Mouse (Mus musculus) liver, adult 2 months (tissue): Measurements from ENCODE around the gene Mei1. TPM values are rescaled to one million over a fixed set of nuclear protein-coding genes. Genes with fewer than 3 reads are reported as not detected.

ENCODE experiments used
- DNase-seq: peaks from one replicate; pipeline ENCODE4 v3.0.0-alpha.2; 2011; ENCODE audit warnings: low read depth, low spot score; ENCODE audit errors: extremely low read depth
- H3K27ac ChIP-seq: fragments of 200-500 bp; replicated peaks from 2 replicates; pipeline ENCODE4 v1.5.1; 2012; ENCODE audit warnings: low read depth, mild to moderate bottlenecking, control low read depth, inconsistent platforms, low read length; ENCODE audit not compliant: insufficient read depth
- H3K27me3 ChIP-seq: fragments of 200-500 bp; 2 replicates; pipeline ENCODE4 v1.6.1; 2012; ENCODE audit warnings: mild to moderate bottlenecking, moderate library complexity, low read length, inconsistent platforms; ENCODE audit not compliant: control insufficient read depth, insufficient read depth
- H3K36me3 ChIP-seq: fragments of 200-500 bp; 2 replicates; pipeline ENCODE4 v1.6.1; 2012; ENCODE audit warnings: low read length, inconsistent platforms; ENCODE audit not compliant: control insufficient read depth, insufficient read depth
- H3K4me1 ChIP-seq: fragments of 200-500 bp; 2 replicates; pipeline ENCODE4 v1.6.1; 2011; ENCODE audit warnings: low read length; ENCODE audit not compliant: control insufficient read depth, insufficient read depth
- H3K4me3 ChIP-seq: fragments of 200-500 bp; 2 replicates; pipeline ENCODE4 v1.5.1; 2011; ENCODE audit warnings: low read depth, mild to moderate bottlenecking, control low read depth, low read length, moderate library complexity; ENCODE audit not compliant: insufficient read depth
- H3K79me2 ChIP-seq: fragments of 200-500 bp; 2 replicates; pipeline ENCODE4 v1.6.1; 2012; ENCODE audit warnings: inconsistent platforms, mild to moderate bottlenecking, low read length, moderate library complexity; ENCODE audit not compliant: control insufficient read depth, insufficient read depth
- H3K9ac ChIP-seq: fragments of 200-500 bp; 2 replicates; pipeline ENCODE4 v1.6.1; 2012; ENCODE audit warnings: low read depth, mild to moderate bottlenecking, control low read depth, inconsistent platforms, low read length
- CTCF ChIP-seq: fragments of 200-500 bp; IDR thresholded peaks from 2 replicates; pipeline ENCODE4 v1.5.1; 2011; ENCODE audit warnings: low read depth, low read length, control low read depth
- POLR2A ChIP-seq: fragments of 200-500 bp; IDR thresholded peaks from 2 replicates; pipeline ENCODE4 v1.6.1; 2011; ENCODE audit warnings: low read length, control low read depth; ENCODE audit not compliant: insufficient read depth; ENCODE audit errors: extremely low read depth
- WGBS: fragments of 180-500 bp; shearing (Covaris S2); methylation state at CpG from one replicate; pipeline ENCODE4 v1.1.7; 2018; 5-methylcytosine and 5-hydroxymethylcytosine counted together
- polyA plus RNA-seq: library from polyadenylated mRNA; depleted of rRNA; stranded (reverse); fragments of >200 nt; gene quantifications from 2 replicates; pipeline ENCODE4 v1.2.3, GENCODE M21; 2012
- total RNA-seq: library from RNA; depleted of rRNA; stranded (reverse); fragments of >200 nt; gene quantifications from 2 replicates; pipeline ENCODE4 v1.2.3, GENCODE M21; 2014

Gene Mei1
- total and polyA plus RNA-seq, 2 experiments: not detected

DNA sequence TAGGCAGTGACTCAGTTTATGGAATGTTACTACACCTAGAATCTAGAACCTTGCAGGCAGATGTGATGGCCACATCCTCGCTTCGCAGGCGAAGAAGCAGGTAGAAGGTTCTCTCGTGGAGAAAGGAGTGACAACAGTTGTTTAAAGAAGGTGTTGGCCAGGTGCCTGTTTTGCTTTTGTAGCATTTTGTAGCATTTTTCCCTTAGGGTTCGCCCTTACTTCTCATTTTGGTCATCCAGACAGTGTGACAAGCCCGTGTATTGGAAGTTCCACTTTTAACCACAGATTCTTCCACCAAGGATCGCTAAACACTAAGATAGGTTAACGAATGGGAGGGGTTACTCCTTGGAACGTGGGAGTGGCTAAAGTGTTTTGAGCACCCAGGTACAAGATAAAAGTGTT lies 78.7 kb downstream of the Mei1 start:
- Histone ChIP-seq H3K79me2 (peaks cover 22% of the 10 kb centered on the region; the same call in 1 of the 2 replicates), H3K36me3 (no peaks in the 10 kb centered on the region), H3K27ac (0 out of 2 replicates have a peak overlapping the region, but pooled peaks have one; percentile 18), H3K4me1 (peaks cover 18% of the 10 kb centered on the region), H3K27me3 (no peaks in the 10 kb centered on the region), H3K9ac (peak overlapping the region; percentile 46), H3K4me3 (peak overlapping the region; percentile 81)
- DNase-seq: peak; percentile 61
- TF ChIP-seq CTCF (no peak), POLR2A (no peak)
- 26% methylated on average over 9 of the region's 9 CpGs for WGBS

DNA sequence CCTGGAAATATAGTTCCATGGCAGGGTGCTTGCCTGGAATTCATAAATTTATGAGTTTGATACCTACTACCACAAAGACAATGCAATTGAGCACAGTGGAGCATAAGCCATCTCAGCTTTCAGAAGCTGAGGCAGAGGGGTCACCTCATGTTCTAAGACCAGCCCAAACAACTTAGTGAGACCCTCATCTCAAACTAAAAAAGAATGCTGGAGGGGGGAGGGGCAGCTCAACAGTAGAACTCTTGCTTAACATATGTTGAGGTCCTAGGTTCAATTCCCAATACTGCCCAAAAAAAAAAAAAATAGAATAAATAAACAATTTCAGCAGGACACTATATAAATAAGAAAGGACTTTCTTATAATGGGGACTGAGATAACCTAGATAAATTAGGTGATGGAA lies 80.2 kb downstream of the Mei1 start:
- no peak overlapping the region for H3K4me3 ChIP-seq
- H3K79me2 ChIP-seq: peaks cover 35% of the 10 kb centered on the region; the same call in 1 of the 2 replicates
- no peaks in the 10 kb centered on the region for H3K36me3 ChIP-seq
- TF ChIP-seq CTCF: no peak
- TF ChIP-seq POLR2A: no peak
- no peaks in the 10 kb centered on the region for H3K27me3 ChIP-seq
- no peak overlapping the region for H3K27ac ChIP-seq
- no peak for DNase-seq
- no peak overlapping the region for H3K9ac ChIP-seq
- peaks cover 11% of the 10 kb centered on the region for H3K4me1 ChIP-seq

DNA sequence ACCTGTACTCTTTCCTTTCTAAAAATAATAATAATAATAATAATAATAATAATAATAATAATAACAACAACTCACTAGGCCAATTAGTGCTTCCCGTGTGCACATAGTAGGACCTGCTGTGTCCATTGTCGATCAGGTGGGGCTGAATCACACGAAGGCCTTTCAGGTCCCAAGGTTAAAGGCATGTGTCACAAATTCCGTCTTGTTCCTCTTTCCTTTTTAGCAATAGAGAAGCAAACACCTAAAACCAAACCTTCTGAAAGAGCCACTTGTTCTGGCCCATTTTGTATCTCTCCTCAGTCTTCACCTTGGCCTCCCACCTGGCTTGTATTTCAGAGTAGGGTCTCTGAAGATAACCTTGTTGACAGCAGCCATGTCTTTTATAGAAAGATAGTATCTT lies 81.4 kb downstream of the Mei1 start:
- H3K4me1 ChIP-seq: peaks cover 9% of the 10 kb centered on the region
- 86% methylated on average over 4 of the region's 4 CpGs for WGBS
- peaks cover 36% of the 10 kb centered on the region; the same call in 1 of the 2 replicates for H3K79me2 ChIP-seq
- TF ChIP-seq CTCF (no peak), POLR2A (no peak)
- no peak overlapping the region for H3K9ac ChIP-seq
- H3K36me3 ChIP-seq: no peaks in the 10 kb centered on the region
- DNase-seq: no peak
- no peak overlapping the region for H3K27ac ChIP-seq
- H3K4me3 ChIP-seq: no peak overlapping the region
- H3K27me3 ChIP-seq: no peaks in the 10 kb centered on the region

DNA sequence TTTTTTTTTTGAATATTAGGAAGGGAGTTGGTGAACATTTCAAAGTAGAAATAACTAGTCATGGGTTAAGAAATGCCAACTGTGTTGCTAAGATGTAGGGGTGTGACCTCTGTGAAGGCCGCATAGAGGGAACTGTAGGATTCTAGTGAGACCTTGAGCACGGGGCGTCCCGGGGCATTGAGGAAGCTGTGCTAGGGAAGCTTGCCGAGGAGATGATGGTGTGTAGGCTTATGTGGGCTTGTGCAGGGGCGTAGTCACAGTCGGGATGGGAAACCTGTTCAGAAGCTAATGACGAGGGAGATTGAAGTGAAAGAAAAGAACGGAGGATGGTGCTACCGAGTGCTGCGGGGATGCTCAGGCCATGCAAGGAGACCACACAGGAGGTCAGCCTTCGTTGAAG lies 82.2 kb downstream of the Mei1 start:
- no peak for DNase-seq
- no peak overlapping the region for H3K9ac ChIP-seq
- peaks cover 7% of the 10 kb centered on the region for H3K4me1 ChIP-seq
- H3K27ac ChIP-seq: no peak overlapping the region
- H3K36me3 ChIP-seq: no peaks in the 10 kb centered on the region
- peaks cover 39% of the 10 kb centered on the region; the same call in 1 of the 2 replicates for H3K79me2 ChIP-seq
- H3K27me3 ChIP-seq: no peaks in the 10 kb centered on the region
- TF ChIP-seq CTCF: no peak
- TF ChIP-seq POLR2A: no peak
- 85% methylated on average over 12 of the region's 12 CpGs for WGBS
- H3K4me3 ChIP-seq: no peak overlapping the region

DNA sequence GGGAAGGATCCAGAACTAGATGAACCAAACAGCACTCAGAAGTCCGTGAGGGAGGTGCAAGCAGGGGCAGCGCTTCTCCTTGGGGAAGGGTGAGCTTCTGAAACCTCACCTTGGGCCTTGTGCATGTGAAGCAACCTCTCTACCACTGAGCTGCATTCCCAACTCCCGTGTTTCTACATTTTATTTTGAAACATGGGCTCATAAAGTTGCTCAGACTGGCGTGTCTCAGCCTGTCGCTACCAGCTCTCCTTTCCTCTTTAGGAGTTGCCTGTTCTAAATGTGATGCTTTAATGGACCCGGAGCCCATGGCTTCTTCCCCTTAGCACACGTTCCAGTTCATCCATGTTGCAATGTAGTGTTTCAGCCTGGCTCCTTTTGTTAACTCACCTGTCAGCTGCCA lies 82.6 kb downstream of the Mei1 start:
- Histone ChIP-seq H3K9ac (no peak overlapping the region), H3K27ac (no peak overlapping the region), H3K79me2 (peaks cover 42% of the 10 kb centered on the region; the same call in 1 of the 2 replicates), H3K36me3 (no peaks in the 10 kb centered on the region), H3K4me3 (no peak overlapping the region), H3K27me3 (no peaks in the 10 kb centered on the region), H3K4me1 (peaks cover 7% of the 10 kb centered on the region)
- WGBS: 80% methylated on average over 7 of the region's 7 CpGs
- no peak for DNase-seq
- TF ChIP-seq POLR2A: no peak
- TF ChIP-seq CTCF: no peak

DNA sequence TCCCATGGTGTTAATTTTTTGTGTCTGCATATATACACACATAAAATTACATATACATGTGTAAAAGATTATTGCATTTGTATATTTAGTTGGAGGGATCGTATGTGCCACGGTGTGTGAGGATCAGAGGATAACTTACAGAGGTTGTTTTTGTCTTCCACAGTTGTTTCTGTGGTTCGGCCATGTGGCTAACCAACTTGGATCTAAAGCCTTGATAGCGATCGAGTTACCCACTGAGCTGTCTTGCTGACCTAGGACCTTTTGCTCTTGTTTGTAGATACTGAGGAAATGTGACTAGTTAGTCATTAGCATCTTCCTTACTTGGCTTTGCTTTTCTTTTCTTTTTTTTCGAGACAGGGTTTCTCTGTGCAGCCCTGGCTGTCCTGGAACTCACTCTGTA lies 86.5 kb downstream of the Mei1 start:
- DNase-seq: no peak
- 82% methylated on average over 6 of the region's 6 CpGs for WGBS
- Histone ChIP-seq H3K27me3 (no peaks in the 10 kb centered on the region), H3K79me2 (peaks cover 66% of the 10 kb centered on the region; the same call in 1 of the 2 replicates), H3K27ac (no peak overlapping the region), H3K9ac (no peak overlapping the region), H3K4me1 (peaks cover 2% of the 10 kb centered on the region), H3K4me3 (no peak overlapping the region), H3K36me3 (no peaks in the 10 kb centered on the region)
- no peak for TF ChIP-seq CTCF
- no peak for TF ChIP-seq POLR2A
